Mouse (Mus musculus) lung, embryonic 15.5 days (tissue): ENCODE data around the gene Cpne5. TPM values are rescaled to one million over a fixed set of nuclear protein-coding genes. Genes with fewer than 3 reads are reported as not detected.
"Not testable (repeated sequence)": the region's sequence is repeated elsewhere in the genome, so short reads cannot be mapped to it uniquely, and the experiment has no call there.

Source experiments
- ATAC-seq: fragments of 200-750 bp; cut with Nextera tagmentation; 2 replicates; pipeline ENCODE4 v1.8.0; 2017; ENCODE audit warnings: moderate number of reproducible peaks, borderline replicate concordance; ENCODE audit not compliant: low FRiP score, low TSS enrichment; ENCODE audit errors: extremely low read depth
- H3K27ac ChIP-seq: fragments of 300-500 bp; sonication (generic); 2 replicates; pipeline ENCODE4 v1.5.1; 2015; ENCODE audit warnings: moderate library complexity, mild to moderate bottlenecking, inconsistent platforms
- H3K27me3 ChIP-seq: fragments of 300-500 bp; sonication (generic); 2 replicates; pipeline ENCODE4 v1.6.1; 2015; ENCODE audit warnings: inconsistent platforms
- H3K36me3 ChIP-seq: fragments of 300-500 bp; sonication (generic); 2 replicates; pipeline ENCODE4 v1.6.1; 2015; ENCODE audit warnings: inconsistent platforms
- H3K4me1 ChIP-seq: fragments of 300-500 bp; sonication (generic); 2 replicates; pipeline ENCODE4 v1.6.1; 2015; ENCODE audit warnings: inconsistent platforms
- H3K4me2 ChIP-seq: fragments of 300-500 bp; sonication (generic); 2 replicates; pipeline ENCODE4 v1.6.1; 2015; ENCODE audit warnings: inconsistent platforms, mild to moderate bottlenecking, moderate library complexity
- H3K4me3 ChIP-seq: fragments of 300-500 bp; sonication (generic); 2 replicates; pipeline ENCODE4 v1.5.1; 2015; ENCODE audit warnings: mild to moderate bottlenecking, inconsistent platforms
- H3K9ac ChIP-seq: fragments of 300-500 bp; sonication (generic); 2 replicates; pipeline ENCODE4 v1.6.1; 2015; ENCODE audit warnings: inconsistent platforms
- H3K9me3 ChIP-seq: fragments of 300-500 bp; sonication (generic); 2 replicates; pipeline ENCODE4 v1.6.1; 2016; ENCODE audit warnings: inconsistent platforms
- WGBS: fragments of 180-500 bp; shearing (Covaris S2); methylation state at CpG from one replicate; pipeline ENCODE4 v1.1.7; 2015; 5-methylcytosine and 5-hydroxymethylcytosine counted together
- polyA plus RNA-seq: library from polyadenylated mRNA; unstranded; fragments of >200 nt; fragmentation: Nextera tagmentation; extraction: Ambion mirVana; gene quantifications from 2 replicates; pipeline ENCODE4 v1.2.1, GENCODE M21; 2015

Gene Cpne5
- 3.9 and 5.1 TPM in 2 replicates for polyA plus RNA-seq

DNA sequence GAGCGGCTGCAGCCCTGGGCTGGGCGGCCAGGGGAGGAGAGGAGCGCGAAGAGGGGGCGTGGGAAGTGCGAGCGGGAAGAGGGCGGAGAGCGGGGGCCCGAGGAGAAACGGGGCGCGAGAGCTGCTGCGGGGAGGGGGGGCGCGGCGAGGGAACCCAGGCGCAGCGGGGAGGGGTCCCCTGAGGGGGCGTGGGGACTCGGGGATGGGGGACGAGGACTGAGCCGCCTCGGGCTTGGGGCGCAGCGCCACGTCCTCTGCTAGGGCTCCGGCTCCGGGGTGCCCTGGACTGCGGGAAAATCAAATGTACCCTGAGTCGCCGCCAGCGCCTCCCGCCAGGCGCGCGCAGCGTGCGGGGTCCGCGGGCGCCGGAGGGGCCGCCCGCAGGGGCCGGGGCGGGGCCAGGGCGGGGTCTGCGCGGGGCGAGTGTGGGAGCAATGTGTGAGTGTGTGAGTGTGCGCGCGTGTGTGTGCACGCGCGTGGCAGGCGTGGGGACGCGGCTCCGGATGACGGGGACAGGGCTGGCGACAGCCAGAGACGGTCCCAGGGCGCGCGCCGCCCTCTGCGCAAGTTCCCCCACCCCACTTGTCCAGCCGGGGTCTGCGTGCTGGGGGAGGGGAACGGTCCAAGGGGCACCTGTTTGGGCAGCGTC lies at the start of gene Cpne5:
Gene Cpne5, minus strand, starts transcription at position 396 of the 649 bp plus-strand sequence.
- ATAC-seq: peak; percentile 37; the same call in 1 of the 2 replicates
- Histone ChIP-seq H3K27ac (no peak within 1 kb of the TSS), H3K4me1 (peaks cover 22% of the 10 kb centered on the region), H3K27me3 (peaks cover 52% of the 10 kb centered on the region), H3K4me3 (peak within 1 kb of the TSS; percentile 60), H3K36me3 (no peaks in the 10 kb centered on the region), H3K9me3 (no peaks in the 10 kb centered on the region), H3K4me2 (peak within 1 kb of the TSS; percentile 100), H3K9ac (peak within 1 kb of the TSS; percentile 46)
- WGBS: under 1% methylated on average over 52 of the region's 73 CpGs

DNA sequence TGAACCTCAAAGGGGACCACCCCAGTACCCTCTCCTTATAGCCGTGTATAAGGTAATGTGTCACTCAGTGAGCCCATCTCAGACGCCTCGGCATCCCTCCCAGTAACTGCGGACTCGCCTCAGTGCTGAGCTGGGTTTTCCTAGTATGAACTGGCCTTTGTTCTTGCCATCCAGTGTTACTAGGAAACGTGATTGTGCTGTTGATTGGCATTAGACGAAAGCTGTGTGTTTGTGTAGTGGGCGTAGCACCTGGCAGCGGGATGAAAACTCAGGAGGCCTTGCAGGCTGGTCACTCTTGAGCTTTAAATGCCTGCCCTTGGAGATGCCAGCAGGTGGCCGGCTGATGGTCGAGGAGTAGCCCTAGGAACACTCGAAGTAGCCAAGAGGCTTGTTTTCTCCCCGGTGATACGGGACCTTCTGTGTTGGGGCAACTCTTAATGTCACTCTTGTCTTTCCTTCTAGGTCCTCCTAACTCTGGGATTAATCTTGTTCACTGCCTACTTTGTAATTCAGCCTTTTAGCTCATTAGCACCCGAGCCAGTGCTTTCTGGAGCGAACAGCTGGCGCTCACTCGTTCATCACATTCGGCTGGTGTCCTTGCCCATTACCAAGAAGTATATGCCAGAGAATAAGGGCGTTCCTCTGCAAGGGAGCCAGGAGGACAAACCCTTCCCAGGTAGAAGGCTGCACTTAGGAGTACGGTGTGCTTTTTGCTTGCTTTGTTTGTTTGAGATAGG lies 44.4 kb upstream of the Cpne5 start:
- H3K27me3 ChIP-seq: no peaks in the 10 kb centered on the region
- no peaks in the 10 kb centered on the region for H3K4me1 ChIP-seq
- no peak overlapping the region for H3K9ac ChIP-seq
- ATAC-seq: no peak
- H3K4me3 ChIP-seq: no peak overlapping the region
- H3K27ac ChIP-seq: no peak overlapping the region
- WGBS: 62% methylated on average over 21 of the region's 21 CpGs
- no peak overlapping the region for H3K4me2 ChIP-seq
- no peaks in the 10 kb centered on the region for H3K9me3 ChIP-seq
- peaks cover 23% of the 10 kb centered on the region; the same call in 1 of the 2 replicates for H3K36me3 ChIP-seq

DNA sequence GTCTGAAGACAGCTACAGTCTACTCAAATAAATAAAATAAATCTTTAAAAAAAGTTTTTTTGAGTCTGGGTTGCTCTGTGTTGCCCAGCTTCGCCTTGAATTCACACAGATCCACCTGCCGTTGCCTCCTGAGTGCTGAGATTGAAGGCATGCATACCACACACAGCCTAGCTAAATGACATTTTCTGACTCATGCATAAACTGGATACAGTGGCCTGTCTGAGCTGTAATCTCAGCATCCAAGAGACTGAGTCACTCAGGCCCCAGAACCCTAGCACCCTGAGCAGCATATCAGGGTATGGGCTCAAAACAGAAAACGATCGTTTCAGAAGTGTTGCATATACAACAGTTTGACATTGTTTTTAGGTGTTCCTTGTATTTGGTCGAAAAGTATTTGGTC lies 43.6 kb upstream of the Cpne5 start:
- H3K4me1 ChIP-seq: no peaks in the 10 kb centered on the region

DNA sequence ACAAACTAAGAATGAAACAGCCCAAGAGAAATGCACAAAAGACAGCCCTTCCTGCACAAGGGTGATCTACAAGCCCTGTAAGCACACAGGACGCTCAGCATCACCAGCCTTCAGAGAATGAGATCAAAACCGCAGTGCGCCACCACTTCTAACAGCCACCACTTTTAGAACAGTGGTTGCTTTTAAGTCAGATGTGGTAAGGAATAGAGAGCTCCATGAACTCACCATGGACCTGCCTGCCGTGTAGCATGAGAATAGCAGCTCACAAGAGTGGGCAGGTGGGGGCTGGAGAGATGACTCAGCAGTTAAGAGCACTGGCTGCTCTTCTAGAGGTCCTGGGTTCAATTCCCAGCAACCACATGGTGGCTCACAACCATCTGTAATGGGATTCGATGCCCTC lies 42.5 kb upstream of the Cpne5 start:
- H3K9me3 ChIP-seq: no peaks in the 10 kb centered on the region
- H3K4me3 ChIP-seq: no peak overlapping the region
- ATAC-seq: no peak
- H3K27me3 ChIP-seq: no peaks in the 10 kb centered on the region
- no peak overlapping the region for H3K9ac ChIP-seq
- no peak overlapping the region for H3K27ac ChIP-seq
- 90% methylated on average over 5 of the region's 5 CpGs for WGBS
- H3K4me2 ChIP-seq: no peak overlapping the region
- H3K36me3 ChIP-seq: peaks cover 19% of the 10 kb centered on the region; the same call in 1 of the 2 replicates
- no peaks in the 10 kb centered on the region for H3K4me1 ChIP-seq

More for the DNA sequence above, 43.6 kb upstream of the Cpne5 start:
- no peak for ATAC-seq
- Histone ChIP-seq H3K4me3 (no peak overlapping the region), H3K4me2 (no peak overlapping the region), H3K9ac (no peak overlapping the region), H3K36me3 (peaks cover 23% of the 10 kb centered on the region; the same call in 1 of the 2 replicates), H3K27me3 (no peaks in the 10 kb centered on the region), H3K27ac (no peak overlapping the region), H3K9me3 (no peaks in the 10 kb centered on the region)
- 80% methylated on average over 5 of the region's 5 CpGs for WGBS

DNA sequence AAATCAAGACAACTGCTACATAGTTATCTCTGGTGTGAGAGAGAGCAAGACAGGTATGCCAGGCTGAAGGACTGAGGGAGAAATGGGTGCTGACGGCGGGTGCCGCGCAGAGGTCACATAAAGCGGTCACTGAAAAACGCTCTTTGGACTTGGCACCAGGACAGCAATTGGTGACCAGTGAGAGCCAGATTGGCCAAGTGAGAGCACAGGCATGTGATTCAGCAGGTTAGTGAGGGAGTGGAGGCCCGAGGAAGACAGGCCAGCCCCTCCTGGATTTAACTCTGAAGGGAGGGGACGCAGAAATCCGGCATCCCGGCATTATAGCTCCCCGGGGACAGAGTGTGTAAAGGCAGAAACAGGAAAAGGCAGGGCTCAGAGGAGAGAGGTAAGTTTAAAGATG lies 35.9 kb upstream of the Cpne5 start:
- H3K27ac ChIP-seq: no peak overlapping the region
- ATAC-seq: no peak

DNA sequence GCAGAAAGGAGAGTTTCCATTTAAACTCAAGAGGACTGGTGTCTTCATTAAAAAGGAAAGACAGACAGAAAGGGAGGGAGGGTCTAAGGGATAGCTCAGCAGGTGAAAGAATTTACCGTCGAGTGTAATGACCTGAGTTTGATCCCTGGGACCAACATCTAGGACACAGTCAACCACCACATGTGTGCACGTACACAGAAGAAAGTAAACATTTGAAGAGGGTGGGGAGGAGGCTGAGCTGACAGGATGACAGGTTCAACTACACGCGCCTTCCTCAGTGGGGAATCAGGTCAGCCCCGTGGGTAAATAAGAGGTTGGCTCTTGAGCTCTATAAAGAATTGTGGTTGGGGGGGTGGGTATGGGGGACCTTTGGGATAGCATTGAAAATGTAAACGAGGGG lies 35.2 kb upstream of the Cpne5 start:
- ATAC-seq: no peak
- no peaks in the 10 kb centered on the region for H3K9me3 ChIP-seq
- no peaks in the 10 kb centered on the region for H3K36me3 ChIP-seq
- no peak overlapping the region for H3K27ac ChIP-seq
- H3K27me3 ChIP-seq: no peaks in the 10 kb centered on the region
- H3K4me3 ChIP-seq: no peak overlapping the region
- WGBS: 43% methylated on average over 7 of the region's 7 CpGs
- no peak overlapping the region for H3K4me2 ChIP-seq
- H3K4me1 ChIP-seq: peaks cover 6% of the 10 kb centered on the region
- no peak overlapping the region for H3K9ac ChIP-seq

More for the DNA sequence above, 35.9 kb upstream of the Cpne5 start:
- H3K4me3 ChIP-seq: no peak overlapping the region
- H3K4me1 ChIP-seq: peaks cover 4% of the 10 kb centered on the region; the same call in 1 of the 2 replicates
- WGBS: 83% methylated on average over 11 of the region's 11 CpGs
- H3K9me3 ChIP-seq: no peaks in the 10 kb centered on the region
- no peak overlapping the region for H3K9ac ChIP-seq
- H3K4me2 ChIP-seq: no peak overlapping the region
- no peaks in the 10 kb centered on the region; the same call in 1 of the 2 replicates for H3K36me3 ChIP-seq
- H3K27me3 ChIP-seq: no peaks in the 10 kb centered on the region

DNA sequence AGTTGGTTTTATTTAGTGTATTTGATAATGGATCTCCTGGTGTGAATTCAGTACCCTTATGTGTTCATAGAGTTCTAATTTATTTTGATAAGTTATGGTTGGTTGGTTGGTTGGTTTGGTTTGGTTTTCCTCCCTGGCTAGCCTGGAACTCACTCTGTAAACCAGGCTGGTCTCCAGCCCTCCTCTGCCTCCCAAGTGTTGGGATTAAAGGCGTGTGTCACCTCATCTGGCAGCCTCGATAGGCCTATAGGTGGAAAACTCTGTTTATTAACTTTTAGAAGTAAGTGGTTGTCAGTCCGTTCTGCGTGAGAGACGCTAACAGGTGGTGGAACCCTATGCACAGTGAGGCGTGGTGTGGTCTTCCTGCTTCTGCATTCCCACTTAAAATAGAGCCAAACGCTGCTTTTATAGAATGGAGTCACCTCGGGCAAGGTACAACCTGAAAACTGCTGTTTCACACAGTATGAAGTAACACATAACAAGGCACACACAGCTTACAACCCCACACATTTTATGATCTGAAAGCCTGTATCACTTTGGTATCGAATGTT lies 32.3 kb upstream of the Cpne5 start:
- H3K9me3 ChIP-seq: no peaks in the 10 kb centered on the region
- H3K36me3 ChIP-seq: no peaks in the 10 kb centered on the region
- H3K4me2 ChIP-seq: peak overlapping the region; percentile 58
- H3K9ac ChIP-seq: no peak overlapping the region
- WGBS: 88% methylated on average over 9 of the region's 9 CpGs
- no peak overlapping the region for H3K4me3 ChIP-seq
- no peak overlapping the region for H3K27ac ChIP-seq
- no peaks in the 10 kb centered on the region for H3K27me3 ChIP-seq
- no peak for ATAC-seq
- H3K4me1 ChIP-seq: peaks cover 10% of the 10 kb centered on the region

DNA sequence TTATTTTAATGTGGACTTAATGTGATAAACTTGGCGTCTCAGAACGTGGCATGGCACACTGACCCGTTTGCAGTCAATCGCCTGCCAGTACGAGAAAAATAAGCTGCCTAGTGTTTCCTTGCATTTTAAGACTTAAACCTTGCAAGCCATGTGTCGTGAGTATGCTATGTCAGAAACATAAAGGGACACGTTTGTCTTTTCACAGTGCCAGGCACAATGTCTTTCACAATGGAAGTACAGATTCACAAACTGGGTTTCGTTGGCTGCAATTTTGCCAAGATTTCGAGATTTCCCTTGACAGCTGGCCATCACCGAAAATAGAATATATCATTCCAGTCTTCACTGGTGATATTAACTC lies 31.4 kb upstream of the Cpne5 start:
- Histone ChIP-seq H3K9me3 (no peaks in the 10 kb centered on the region), H3K27ac (peak overlapping the region; percentile 91), H3K4me1 (peaks cover 16% of the 10 kb centered on the region), H3K4me3 (peak overlapping the region; percentile 64), H3K9ac (peak overlapping the region; percentile 76), H3K4me2 (peak overlapping the region; percentile 58), H3K27me3 (no peaks in the 10 kb centered on the region), H3K36me3 (no peaks in the 10 kb centered on the region)
- WGBS: 18% methylated on average over 10 of the region's 10 CpGs
- no peak for ATAC-seq

DNA sequence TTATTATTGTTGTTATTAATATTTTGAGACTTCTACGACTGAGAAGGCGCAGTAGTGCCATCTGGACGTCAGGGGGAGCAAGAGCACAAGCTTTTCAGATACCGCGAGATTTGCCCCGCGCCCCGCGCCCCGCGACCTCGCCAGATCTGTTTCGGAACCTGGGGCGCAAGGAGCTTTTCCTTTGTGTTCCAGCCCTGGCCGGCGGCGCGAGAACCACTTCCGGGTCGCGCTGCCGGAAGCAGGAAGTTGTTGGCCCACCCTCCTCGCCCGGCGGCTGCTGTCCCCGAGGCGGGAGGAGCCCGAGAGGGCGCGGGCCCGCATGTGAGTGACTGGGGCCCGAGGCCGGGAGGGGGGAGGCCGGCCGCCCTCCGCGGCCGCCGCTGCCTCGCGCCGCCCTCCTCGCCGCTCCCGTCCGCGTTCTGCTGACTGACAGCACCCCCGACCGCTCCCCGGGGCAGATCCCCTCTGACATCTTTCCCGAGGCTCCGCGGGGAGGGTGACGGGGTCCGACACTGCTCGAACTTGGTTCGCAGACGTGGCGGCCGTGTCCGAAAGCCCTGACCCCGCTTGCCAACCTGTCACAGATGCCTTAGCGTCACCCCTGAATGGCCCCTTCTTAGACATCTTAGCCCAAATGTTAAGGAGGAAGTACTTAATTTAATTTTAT lies 30.8 kb upstream of the Cpne5 start, which contains the start of gene BC004004:
Gene BC004004, plus strand, starts transcription at position 107 of the 667 bp plus-strand sequence.
- WGBS: under 1% methylated on average over 38 of the region's 63 CpGs
- H3K4me3 ChIP-seq: peak within 1 kb of the TSS; percentile 64
- peak within 1 kb of the TSS; percentile 58 for H3K4me2 ChIP-seq
- H3K9ac ChIP-seq: peak within 1 kb of the TSS; percentile 76
- peak; percentile 91 for ATAC-seq
- H3K36me3 ChIP-seq: no peaks in the 10 kb centered on the region
- no peaks in the 10 kb centered on the region for H3K9me3 ChIP-seq
- H3K4me1 ChIP-seq: peaks cover 19% of the 10 kb centered on the region
- peak within 1 kb of the TSS; percentile 91 for H3K27ac ChIP-seq
- H3K27me3 ChIP-seq: no peaks in the 10 kb centered on the region

DNA sequence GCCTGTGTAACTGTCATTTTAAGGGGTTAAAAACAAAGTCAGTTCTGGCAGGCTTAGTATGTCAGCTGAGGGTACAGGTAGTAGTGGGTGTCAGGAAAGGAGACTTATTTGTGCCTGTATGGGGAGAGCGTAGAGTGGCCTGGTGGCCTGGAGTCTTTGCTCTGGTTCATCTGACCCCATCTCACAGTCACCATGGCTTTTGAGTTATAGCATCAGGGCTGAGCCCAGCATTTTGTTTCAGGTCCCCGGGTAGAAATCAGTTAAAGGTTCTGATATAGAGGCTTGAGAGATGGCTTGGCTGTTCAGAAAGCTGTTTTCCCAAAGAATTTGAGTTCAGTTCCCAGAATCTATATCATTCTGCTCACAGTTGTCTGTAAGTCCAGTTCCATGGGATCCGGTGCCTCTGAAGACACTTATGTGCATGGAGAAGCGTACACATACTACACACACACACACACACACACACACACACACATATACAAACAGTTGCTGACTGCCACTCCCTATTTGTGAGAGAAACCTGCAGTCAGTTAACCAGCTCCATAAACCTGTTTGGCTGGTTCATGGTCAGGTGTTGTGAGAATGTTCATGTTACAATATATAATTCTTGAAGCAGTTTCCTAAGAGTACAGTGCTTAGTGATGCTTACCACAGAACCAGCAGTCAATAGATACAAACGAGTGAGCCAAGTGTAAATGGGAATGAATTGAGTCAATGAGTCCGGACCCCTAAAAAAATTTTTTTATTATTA lies 30.1 kb upstream of the Cpne5 start:
- 45% methylated on average over 6 of the region's 6 CpGs for WGBS
- Histone ChIP-seq H3K9me3 (no peaks in the 10 kb centered on the region), H3K4me2 (peak overlapping the region; percentile 58), H3K4me3 (peak overlapping the region; percentile 64), H3K27me3 (no peaks in the 10 kb centered on the region), H3K4me1 (peaks cover 20% of the 10 kb centered on the region), H3K27ac (peak overlapping the region; percentile 91), H3K36me3 (no peaks in the 10 kb centered on the region), H3K9ac (peak overlapping the region; percentile 41)
- peak; percentile 19; the same call in 1 of the 2 replicates for ATAC-seq

DNA sequence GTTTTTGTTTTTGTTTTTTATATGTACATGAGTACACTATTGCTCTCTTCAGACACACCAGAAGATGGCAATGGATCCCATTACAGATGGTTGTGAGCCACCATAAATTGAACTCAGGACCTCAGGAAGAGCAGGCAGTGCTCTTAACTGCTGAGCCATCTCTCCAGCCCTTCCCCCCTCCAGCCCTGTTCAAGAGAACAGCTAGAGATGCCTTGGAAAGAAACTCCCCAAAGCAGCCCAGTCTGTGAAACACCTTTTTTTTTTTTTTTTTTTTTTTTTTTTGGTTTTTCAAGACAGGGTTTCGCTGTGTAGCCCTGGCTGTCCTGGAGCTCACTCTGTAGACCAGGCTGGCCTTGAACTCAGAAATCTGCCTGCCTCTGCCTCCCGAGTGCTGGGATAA lies 29.1 kb upstream of the Cpne5 start:
- peaks cover 29% of the 10 kb centered on the region for H3K4me1 ChIP-seq
- H3K36me3 ChIP-seq, H3K9ac ChIP-seq, H3K4me3 ChIP-seq, H3K4me2 ChIP-seq, ATAC-seq, H3K27me3 ChIP-seq, H3K9me3 ChIP-seq, H3K27ac ChIP-seq: not testable (repeated sequence)
- WGBS: 90% methylated on average over 2 of the region's 2 CpGs
